Mouse (Mus musculus) embryo, embryonic 10.5 days (tissue): ENCODE data around the gene Slc29a2.

Experiments
- DNase-seq: peaks from one replicate; pipeline ENCODE4 v3.0.0-alpha.2; 2015; ENCODE audit warnings: low spot score

Slc29a2 gene

GRCm38 (mm10) chr19:5058801-5059771, 35.4 kb downstream of the Slc29a2 start:
- peak; percentile 67 for DNase-seq

DNA sequence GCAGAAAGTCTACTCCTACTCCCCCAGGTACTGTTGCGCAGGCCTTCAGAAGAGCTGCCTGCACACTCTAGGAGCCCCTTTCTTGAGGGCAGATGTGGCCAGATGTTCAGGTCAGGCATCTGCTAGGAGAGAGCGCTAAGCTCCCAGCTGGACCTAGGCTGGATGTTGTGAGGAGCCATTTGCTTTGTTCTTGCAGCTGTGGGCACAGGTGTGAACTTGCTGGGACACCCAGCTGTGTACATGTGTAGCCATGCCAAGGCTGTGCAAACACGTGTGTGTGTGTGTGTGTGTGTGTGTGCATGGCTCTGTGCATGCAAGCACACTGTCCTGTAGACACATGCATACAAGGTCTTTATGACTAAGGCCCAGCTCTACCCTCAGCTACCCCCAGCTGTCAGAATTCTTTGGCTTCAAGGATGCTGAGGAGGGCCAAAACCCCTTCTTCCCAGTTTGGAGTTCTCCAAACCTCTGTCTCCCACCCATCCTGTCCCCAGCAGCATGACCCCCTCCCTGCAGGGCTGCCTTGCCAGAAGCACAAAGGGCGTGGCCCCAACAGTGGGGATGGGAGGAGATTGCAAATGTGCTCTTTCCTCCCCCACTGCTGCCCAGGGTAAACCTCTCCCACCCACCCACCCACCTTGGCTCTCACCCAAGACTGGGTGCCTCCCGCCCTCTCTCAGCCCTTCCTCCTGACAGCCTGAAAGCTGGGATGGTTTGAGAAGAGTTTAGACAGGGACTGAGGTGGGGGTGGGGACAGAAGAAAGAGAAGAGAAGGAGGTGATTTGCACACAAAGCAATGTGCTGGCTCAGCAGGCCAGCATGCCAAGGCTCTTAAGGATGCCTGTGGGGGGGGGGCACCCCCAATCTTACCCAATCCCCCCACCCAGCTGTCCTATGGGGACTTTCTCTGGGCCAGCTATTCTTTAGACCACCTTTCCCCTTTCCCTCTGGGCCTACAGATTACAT, 37.0 kb downstream of the Slc29a2 start:
- no peak for DNase-seq

DNA sequence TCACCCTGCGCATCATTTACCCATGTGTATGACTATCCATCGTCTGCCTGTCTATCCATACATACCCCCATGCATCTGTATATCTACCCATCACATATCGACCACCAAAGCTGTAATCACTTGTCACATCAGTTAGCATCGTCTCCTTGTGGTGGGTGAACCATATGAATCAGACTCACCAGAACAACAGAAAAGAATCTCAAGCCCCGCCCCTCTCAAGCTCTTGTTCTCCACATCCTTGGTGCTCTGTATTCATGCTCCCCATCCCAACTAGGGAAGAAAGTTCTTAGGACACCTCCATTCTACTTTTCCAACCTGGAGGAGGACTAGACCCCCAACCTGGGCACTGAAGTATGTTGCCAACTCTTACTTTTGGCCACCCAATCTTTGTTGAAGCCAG, 38.4 kb downstream of the Slc29a2 start:
- DNase-seq = no peak

GRCm38 (mm10) chr19:5062446-5062845, 38.8 kb downstream of the Slc29a2 start:
- DNase-seq = no peak

GRCm38 (mm10) chr19:5065104-5065503, 41.4 kb downstream of the Slc29a2 start:
- DNase-seq = no peak

DNA sequence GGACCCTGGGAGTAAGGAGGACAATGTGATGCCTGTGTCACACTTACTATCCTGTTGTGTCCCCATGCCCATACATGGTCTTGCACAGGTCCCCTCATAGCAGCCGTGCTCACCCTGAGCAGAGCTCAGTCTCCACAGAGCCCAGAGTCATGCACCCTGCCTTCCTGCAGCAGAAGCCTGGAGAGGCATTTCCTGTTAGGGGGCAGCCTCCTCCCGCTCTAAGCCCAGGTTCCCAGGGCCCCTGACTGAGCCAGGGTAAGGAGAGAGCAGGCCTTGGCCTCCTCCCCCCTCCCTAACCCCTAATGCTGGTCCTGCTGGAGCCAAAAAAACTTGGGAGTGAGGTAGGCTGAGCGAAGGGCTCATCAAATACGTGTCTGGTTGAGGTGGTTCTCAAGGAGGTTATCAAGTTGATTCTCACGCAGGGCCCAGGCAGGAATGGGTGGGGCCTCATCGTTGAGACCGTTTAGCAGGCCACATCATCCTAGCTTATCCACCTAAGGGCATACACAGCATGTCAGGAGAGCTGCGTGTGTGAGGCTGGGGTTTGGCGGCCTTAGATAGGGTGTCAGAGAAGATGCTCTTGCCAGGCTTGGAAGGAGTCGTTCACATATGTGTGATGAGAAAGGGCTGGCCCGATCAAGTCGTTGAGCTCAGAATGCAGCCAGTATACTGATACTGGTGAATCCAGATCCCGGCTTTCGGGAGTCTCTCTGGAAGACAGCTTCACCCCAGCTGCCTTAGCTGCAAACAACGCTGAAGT, 43.6 kb downstream of the Slc29a2 start:
- peak; percentile 55 for DNase-seq

GRCm38 (mm10) chr19:5067867-5068569, 44.4 kb downstream of the Slc29a2 start, which contains the start of gene Cd248:
Gene Cd248, plus strand, starts transcription at chr19:5068078.
- peak; percentile 80 for DNase-seq

GRCm38 (mm10) chr19:5068570-5069234, 45.0 kb downstream of the Slc29a2 start:
- no peak for DNase-seq

- no peak for DNase-seq
Measured at GRCm38 (mm10) chr19:5069486-5069885, 45.8 kb downstream of the Slc29a2 start.

GRCm38 (mm10) chr19:5069978-5070377, 46.3 kb downstream of the Slc29a2 start:
- DNase-seq = no peak

DNA sequence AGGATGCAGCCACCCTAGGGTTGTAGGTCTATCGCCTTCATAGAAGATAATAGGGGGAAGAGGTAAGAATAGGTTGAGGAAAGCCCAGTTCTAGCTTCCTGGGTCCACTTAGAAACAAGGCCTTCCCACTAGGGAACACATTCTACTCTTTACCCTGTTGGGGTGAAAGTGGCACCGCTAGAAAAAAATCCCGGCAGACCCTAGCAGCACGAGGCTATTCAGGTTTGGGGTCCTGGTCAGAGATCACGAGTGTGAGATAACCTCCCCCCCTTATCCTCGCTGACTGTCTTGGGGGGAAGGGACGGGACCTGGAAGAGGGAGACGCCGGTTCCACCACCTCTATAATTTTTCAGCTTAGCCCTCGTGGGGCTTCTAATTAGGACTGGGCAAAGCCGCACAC, 47.4 kb downstream of the Slc29a2 start:
- DNase-seq = no peak

GRCm38 (mm10) chr19:5071545-5072369, 48.1 kb downstream of the Slc29a2 start:
- DNase-seq = peak; percentile 96

DNA sequence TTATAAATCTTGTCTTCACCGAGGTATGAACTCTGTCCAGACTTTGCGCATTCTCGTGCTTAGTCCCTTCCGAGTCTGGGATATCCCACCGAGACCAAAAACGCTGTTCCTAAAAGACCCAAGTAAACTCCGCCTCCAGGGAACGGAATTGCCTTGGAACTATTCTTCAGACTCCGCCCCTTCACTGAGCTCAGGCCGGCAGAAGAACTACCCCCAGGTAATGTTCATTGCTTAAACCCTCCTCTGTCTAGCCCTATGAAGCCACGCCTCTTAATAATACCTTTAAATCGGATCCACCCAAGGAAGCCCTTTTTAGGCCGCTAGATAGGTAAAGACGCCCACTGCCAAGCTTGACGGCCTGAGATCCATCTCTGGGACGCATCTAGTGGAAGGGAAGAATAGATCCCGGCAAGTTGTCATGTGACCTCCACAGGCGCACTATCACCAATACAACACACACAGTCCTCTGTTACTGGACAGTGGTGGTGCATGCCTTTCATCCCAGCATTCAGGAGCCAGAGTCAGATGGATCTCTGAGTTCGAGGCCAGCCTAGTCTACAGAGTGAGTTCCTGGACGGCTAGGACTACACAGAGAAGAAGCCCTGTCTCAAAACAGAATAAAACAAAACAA, 48.8 kb downstream of the Slc29a2 start:
- DNase-seq = peak; percentile 84

DNA sequence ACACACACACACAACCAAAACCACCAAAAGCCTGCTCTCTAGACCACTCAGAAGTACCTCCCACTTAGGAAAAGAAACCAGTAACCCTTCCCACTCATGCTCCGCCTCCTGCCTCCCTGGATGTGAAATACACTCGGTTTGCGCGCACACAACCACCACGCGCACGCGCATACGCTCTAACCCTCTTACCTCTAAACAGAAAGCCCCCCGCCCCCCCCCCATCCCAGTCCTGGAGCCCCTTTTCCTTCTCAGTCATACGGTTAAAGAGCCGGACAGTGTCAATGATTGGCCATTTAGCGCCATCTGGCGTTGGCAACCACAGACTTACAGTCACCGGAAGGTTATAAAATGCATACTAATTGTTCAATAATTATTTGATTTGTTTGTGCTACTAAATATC, 49.4 kb downstream of the Slc29a2 start:
- DNase-seq = peak; percentile 91

GRCm38 (mm10) chr19:5073518-5073917, 49.9 kb downstream of the Slc29a2 start:
- no peak for DNase-seq

DNA sequence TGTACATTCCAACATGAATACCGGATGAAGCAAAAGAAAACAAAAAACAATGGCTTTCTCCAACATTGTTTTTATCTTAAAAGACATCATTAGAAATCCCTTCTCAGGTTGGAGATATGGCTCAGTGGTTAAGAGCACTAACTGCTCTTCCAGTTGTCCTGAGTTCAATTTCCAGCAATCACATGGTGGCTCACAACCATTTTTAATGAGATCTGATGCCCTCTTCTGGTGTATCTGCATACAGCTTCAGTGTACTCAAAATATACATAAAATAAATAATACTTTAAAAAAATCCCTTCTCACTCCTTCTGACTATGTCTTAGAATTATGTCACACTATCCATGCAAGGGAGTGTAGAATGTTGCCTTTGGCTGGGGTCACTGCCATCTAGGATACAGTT, 55.6 kb downstream of the Slc29a2 start:
- no peak for DNase-seq
